Mouse (Mus musculus): ENCODE results near the gene Nxpe5.
A peak's percentile ranks its signal among the peaks of the same experiment; 100 is the strongest.
"Not testable (repeated sequence)": the region's sequence is repeated elsewhere in the genome, so short reads cannot be mapped to it uniquely, and the experiment has no call there.

Nxpe5 gene

DNA sequence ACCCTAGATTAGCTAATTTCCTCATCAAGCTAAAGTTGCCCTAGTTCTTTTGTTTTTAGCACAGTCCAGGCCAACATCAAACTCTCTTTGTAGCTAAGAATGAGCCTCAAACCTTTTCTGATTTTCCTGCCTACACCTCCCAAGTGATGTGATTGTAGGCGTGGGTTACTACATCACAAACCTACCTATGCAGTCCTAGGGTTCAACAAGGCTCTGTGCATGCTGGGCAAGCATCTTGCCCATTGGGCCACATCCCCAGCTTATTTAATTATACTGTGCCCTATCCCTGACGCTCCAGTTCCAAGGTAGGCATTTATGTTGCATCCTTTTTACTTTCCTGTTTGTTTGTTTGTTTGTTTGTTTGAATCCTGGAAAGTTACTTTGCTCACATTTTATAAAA is at the start of gene Nxpe5:
TSS of gene Nxpe5 (plus strand) at position 199 of the 400 bp plus-strand sequence.
- DNase-seq (ENCODE audit: inconsistent age in 2 of 2, low spot score in 1 of 2), result no peak

GRCm38 (mm10) chr5:138186950-138187638 is 38.6 kb upstream of the Nxpe5 start, which contains the start of the genes Taf6 and Cnpy4:
Taf6 (minus strand) TSS chr5:138187451.
Cnpy4 (plus strand) TSS chr5:138187485.
- peak; percentile 87 to 96 for DNase-seq (ENCODE audit: inconsistent age in 2 of 2, low spot score in 1 of 2)

DNA sequence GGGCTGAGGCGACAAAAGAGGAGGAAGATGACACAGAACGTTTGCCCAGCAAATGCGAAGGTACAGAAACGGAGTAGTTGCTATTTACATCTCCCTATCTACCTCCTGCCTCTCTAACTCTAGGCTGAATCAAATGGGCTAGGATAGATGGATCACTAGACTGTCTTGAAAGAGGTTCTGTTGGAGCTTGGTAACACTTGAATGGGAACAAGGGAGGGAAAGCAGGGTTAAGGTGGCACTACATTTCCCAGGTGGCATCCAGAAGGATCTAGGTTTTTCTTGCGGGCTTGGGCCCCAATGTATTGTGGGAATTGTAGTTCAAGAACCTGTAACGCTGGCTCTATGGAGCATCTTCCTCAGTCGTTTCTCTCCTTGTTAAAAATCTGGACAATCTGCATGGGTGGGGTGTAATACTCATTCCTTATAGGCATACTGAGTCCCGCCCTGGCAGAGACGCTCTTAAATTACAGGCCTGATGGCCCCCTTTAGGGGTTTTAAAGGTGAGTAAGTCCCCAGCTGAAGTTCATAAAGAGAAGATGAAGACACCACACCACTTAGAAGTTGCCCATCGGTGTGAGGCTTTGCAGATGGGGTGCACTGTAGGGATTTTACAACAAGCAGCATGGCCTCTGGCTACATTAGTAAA is 37.9 kb upstream of the Nxpe5 start:
- DNase-seq (ENCODE audit: inconsistent age in 2 of 2, low spot score in 1 of 2), result peak; percentile 75 to 91

DNA sequence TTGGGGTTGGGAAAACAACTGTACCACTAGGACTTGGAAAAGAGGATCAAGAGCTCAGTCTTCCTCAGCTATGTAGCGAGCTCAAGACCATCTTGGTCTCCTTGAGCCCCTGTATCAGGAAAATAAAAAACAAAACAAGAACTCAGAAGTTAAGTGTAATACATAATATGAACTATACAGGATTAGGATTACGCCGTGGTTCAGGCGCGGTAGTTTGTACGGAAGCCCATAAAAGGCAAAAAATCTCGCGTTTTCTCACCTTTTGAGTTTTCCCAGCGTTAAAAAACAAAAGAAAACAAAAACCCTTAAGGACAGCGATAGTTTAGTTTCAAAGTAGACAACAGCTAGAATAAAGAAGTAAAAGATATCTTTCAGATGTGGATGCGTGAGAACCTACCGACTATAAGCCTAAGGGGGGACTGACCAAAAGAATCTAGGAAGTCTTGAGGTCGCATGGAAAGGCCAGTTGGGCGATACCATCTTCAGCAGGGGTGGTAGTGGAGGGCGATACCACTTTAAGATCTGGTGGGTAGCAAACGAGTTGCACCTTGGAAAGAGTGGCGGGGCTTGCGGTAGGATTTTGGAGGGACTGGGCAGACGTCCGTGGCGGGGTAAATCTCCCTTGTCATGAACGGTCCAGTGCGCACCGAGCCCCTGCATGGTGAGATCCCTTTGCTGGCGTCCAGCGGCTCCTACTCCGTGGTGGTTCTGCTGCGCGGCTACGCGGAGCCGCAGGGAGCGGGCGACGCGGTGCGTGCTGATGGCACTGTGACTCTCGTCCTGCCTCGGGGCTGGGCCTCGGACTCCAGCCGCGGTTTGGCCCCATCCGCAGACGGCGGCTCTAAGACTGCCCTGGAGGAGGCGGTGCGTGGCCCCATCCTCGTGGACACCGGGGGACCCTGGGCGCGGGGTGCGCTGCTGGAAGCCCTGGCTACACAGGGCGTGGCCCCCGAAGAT is 31.6 kb upstream of the Nxpe5 start, which contains the start of gene Mblac1:
TSS of gene Mblac1 (plus strand) at position 544 of the 957 bp plus-strand sequence.
- peak; percentile 86 to 98 for DNase-seq (ENCODE audit: inconsistent age in 2 of 2, low spot score in 1 of 2)

- peak in 1 of 2 experiments; percentile 62 for DNase-seq (ENCODE audit: inconsistent age in 2 of 2, low spot score in 1 of 2)
These were observed 30.8 kb upstream of the Nxpe5 start for GRCm38 (mm10) chr5:138194755-138195345.

DNA sequence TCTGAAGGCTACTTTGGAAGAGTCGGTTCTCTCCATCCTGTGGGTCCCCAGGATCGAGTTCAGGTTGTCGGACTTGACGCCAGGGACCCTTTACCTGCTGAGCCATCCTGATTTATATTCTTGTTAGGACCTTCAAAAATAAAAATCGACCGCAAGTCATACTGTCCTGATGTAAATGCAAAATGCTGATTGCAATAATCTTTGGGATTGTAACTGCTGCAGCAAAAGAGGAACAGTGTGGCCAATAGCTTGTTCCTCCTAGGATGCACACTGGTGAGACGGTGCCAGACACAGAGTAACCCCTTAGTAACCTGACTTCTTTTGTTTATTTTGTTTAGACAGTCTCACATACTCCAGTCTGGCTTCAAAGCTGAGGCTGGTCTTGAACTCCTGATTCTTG is 30.2 kb upstream of the Nxpe5 start:
- no peak for DNase-seq (ENCODE audit: inconsistent age in 2 of 2, low spot score in 1 of 2)

DNA sequence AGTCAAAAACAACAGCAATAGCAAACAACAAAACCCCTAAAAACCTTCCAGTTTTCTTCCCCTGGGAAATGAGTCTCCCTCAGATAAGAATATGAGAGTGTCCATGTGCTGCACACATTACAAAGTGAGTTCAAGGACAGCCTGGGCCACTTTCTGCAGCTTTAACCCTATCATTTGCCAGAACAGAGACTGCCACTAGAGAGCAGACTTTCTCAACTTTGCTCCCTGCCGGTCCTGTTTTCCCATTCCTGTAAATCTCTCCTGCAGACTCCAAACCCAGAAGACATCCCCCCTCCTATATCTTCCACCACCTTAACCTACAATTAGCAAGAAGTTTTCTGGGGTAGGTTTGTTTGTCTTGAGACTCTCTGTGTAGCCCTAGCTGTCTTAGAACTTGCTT is 26.1 kb upstream of the Nxpe5 start:
- DNase-seq (ENCODE audit: inconsistent age in 2 of 2, low spot score in 1 of 2), result peak; percentile 64 to 81

GRCm38 (mm10) chr5:138202086-138202485 is 23.6 kb upstream of the Nxpe5 start:
- DNase-seq (ENCODE audit: inconsistent age in 2 of 2, low spot score in 1 of 2), result no peak

- peak in 1 of 2 experiments; percentile 67 for DNase-seq (ENCODE audit: inconsistent age in 2 of 2, low spot score in 1 of 2)
These were observed 18.4 kb upstream of the Nxpe5 start for GRCm38 (mm10) chr5:138207253-138207652.

- no peak for DNase-seq (ENCODE audit: inconsistent age in 2 of 2, low spot score in 1 of 2)
These were observed 17.8 kb upstream of the Nxpe5 start for GRCm38 (mm10) chr5:138207873-138208272.

DNA sequence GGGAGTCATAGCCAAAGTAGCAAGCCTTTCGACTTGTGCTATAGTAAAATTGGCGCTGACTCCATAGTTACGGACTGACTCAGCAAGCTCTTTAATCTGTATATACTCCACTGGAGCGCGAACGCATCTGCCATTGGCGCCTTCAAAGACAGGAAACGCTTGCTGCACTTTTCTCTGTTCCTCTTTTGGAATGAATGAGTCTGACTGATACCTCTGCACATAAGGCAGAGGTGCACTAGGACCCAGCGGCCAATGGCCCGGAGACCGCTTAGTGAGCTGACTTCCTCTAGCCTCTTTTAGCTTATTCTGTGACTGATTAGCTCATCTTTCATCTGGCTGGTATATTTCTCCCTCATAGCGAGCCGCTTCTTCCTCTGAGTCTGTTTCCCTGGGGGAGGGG is 9.1 kb upstream of the Nxpe5 start:
- not testable (repeated sequence) for DNase-seq (ENCODE audit: inconsistent age in 2 of 2, low spot score in 1 of 2)

- DNase-seq (ENCODE audit: inconsistent age in 2 of 2, low spot score in 1 of 2), result no peak
These were observed 5.8 kb upstream of the Nxpe5 start for GRCm38 (mm10) chr5:138219864-138220263.

GRCm38 (mm10) chr5:138222111-138222510 is 3.6 kb upstream of the Nxpe5 start:
- DNase-seq (ENCODE audit: inconsistent age in 2 of 2, low spot score in 1 of 2), result peak; percentile 84 to 96

DNA sequence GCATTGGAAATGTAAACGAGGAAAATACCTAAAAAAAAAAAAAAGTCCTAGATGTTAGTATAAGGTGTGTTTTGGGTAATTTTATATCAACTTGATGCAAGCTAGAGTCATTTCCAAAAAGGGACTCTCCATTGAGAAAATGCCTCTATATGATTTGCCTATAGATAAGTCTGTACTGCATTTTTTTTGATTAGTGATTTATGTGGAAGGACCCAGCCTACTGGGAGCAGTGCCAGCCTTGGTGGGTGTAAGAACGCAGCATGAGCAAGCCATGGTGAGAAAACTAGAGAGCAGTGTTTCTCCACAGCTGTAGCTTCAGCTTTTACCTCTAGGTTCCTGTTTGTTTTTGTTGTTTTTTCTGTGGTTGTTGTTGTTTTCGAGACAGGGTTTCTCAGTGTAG is 2.4 kb upstream of the Nxpe5 start:
- DNase-seq (ENCODE audit: inconsistent age in 2 of 2, low spot score in 1 of 2), result no peak

DNA sequence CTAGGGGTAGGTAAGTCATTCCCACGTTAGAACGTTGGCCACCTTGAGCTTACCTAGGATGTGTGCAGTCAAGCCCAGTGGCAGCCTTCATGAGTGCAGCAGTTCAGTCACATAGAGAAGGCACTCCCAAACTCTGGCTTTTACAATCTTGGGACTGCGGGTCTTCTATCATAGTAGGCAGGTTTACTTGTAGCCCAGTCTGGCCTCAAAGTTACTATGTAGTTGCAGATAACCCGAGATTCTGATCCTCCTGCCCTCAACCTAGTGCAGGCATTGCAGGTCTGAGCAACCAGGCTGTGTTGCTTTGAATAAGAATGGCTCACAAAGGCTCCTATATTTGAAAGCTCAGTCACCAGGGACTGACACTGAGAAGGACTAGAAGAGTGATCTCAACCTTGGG is 793 bp downstream of the Nxpe5 start:
- DNase-seq (ENCODE audit: inconsistent age in 2 of 2, low spot score in 1 of 2), result no peak

DNA sequence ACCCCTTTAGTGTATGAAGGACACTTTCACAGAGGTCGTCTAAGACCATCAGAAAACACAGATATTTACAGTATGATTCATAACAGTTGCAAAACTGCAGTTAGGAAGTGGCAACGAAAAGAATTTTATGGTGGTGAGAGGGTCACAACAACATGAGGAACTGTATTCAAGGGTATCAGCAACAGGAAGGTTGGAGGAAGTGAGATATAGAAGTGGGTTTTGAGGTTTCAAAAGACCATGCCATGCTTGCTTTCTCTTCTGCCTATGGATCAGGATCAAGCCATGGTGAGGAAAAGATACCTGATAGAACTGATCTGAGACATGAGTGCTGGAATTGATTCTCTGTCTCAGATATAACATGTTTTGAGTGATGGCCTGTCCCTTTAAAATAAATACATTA is 1.7 kb downstream of the Nxpe5 start:
- no peak for DNase-seq (ENCODE audit: inconsistent age in 2 of 2, low spot score in 1 of 2)

- DNase-seq (ENCODE audit: inconsistent age in 2 of 2, low spot score in 1 of 2), result peak; percentile 35 to 66
These were observed 2.3 kb downstream of the Nxpe5 start for GRCm38 (mm10) chr5:138228026-138228425.

- no peak for DNase-seq (ENCODE audit: inconsistent age in 2 of 2, low spot score in 1 of 2)
These were observed 3.8 kb downstream of the Nxpe5 start for GRCm38 (mm10) chr5:138229511-138229910.

DNA sequence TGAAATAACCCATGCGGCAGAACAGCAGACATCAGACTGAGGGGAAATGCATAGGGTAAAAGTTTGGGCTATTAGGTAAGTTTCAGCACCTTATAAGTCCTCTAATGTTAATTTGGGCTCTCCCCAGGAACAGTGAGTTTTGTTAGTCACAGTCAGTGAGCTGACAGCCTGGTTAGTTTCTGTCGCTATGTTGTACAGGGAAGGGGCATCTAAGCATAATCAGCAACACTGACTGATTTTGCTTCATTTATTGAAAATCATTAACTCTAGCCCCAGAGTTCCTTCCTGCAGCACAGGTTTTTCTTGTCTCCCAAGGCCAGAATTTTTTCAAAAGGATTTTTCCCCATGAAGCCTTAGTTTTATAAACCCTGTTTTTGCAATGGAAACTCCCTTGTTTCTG is 8.1 kb downstream of the Nxpe5 start:
- DNase-seq (ENCODE audit: inconsistent age in 2 of 2, low spot score in 1 of 2), result no peak

DNA sequence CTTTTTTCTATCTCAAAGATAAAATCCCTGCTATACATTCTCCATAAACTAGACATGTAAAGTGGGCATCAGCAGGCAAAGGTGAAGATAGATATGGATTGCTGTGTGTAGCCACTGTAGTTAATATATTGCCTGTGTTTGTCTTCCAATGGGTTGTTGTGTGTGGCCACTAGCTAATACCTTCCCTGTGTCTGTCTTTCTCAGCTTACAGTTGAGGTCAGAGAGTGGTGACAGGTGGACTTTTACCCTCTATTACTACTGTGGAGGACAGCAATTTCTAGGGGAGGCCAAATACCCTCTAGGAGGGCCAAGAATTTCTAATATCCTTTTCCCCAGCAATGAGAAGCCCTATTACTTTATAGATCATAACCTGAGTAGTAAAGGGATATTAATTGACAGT is 8.5 kb downstream of the Nxpe5 start:
- DNase-seq (ENCODE audit: inconsistent age in 2 of 2, low spot score in 1 of 2), result no peak

- DNase-seq (ENCODE audit: inconsistent age in 2 of 2, low spot score in 1 of 2), result peak in 1 of 2 experiments; percentile 78
These were observed 15.8 kb downstream of the Nxpe5 start for GRCm38 (mm10) chr5:138241511-138241910.

Data from adrenal gland, adult (tissue).